Mouse (Mus musculus) neural tube, embryonic 15.5 days (tissue): Measurements from ENCODE around the gene Olfr294. TPM values are rescaled to one million over a fixed set of nuclear protein-coding genes. Genes with fewer than 3 reads are reported as not detected.

Source experiments
- ATAC-seq: fragments of 200-750 bp; cut with Nextera tagmentation; 2 replicates; pipeline ENCODE4 v1.8.0; 2017; ENCODE audit warnings: mild to moderate bottlenecking, moderate TSS enrichment, moderate library complexity; ENCODE audit not compliant: low FRiP score
- H3K27ac ChIP-seq: fragments of 300-500 bp; sonication (generic); replicated peaks from 2 replicates; pipeline ENCODE4 v1.5.1; 2015; ENCODE audit warnings: mild to moderate bottlenecking, inconsistent platforms
- H3K27me3 ChIP-seq: fragments of 300-500 bp; sonication (generic); replicated peaks from 2 replicates; pipeline ENCODE4 v1.6.1; 2015; ENCODE audit warnings: inconsistent platforms
- H3K36me3 ChIP-seq: fragments of 300-500 bp; sonication (generic); 2 replicates; pipeline ENCODE4 v1.6.1; 2015; ENCODE audit warnings: inconsistent platforms
- H3K4me1 ChIP-seq: fragments of 300-500 bp; sonication (generic); 2 replicates; pipeline ENCODE4 v1.6.1; 2015; ENCODE audit warnings: inconsistent platforms
- H3K4me2 ChIP-seq: fragments of 300-500 bp; sonication (generic); 2 replicates; pipeline ENCODE4 v1.6.1; 2015; ENCODE audit warnings: inconsistent platforms, mild to moderate bottlenecking, moderate library complexity
- H3K4me3 ChIP-seq: fragments of 300-500 bp; sonication (generic); replicated peaks from 2 replicates; pipeline ENCODE4 v1.5.1; 2015; ENCODE audit warnings: mild to moderate bottlenecking, inconsistent platforms
- H3K9ac ChIP-seq: fragments of 300-500 bp; sonication (generic); replicated peaks from 2 replicates; pipeline ENCODE4 v1.6.1; 2015; ENCODE audit warnings: mild to moderate bottlenecking, inconsistent platforms
- H3K9me3 ChIP-seq: fragments of 300-500 bp; sonication (generic); replicated peaks from 2 replicates; pipeline ENCODE4 v1.6.1; 2016; ENCODE audit warnings: inconsistent platforms
- WGBS: fragments of 180-500 bp; shearing (Covaris S2); methylation state at CpG from one replicate; pipeline ENCODE4 v1.1.7; 2015; ENCODE audit warnings: mixed read lengths; 5-methylcytosine and 5-hydroxymethylcytosine counted together
- polyA plus RNA-seq: library from polyadenylated mRNA; unstranded; fragments of >200 nt; fragmentation: Nextera tagmentation; extraction: Ambion mirVana; gene quantifications from 2 replicates; pipeline ENCODE4 v1.2.1, GENCODE M21; 2015

The Olfr294 gene
- not detected in 2 replicates for polyA plus RNA-seq

DNA sequence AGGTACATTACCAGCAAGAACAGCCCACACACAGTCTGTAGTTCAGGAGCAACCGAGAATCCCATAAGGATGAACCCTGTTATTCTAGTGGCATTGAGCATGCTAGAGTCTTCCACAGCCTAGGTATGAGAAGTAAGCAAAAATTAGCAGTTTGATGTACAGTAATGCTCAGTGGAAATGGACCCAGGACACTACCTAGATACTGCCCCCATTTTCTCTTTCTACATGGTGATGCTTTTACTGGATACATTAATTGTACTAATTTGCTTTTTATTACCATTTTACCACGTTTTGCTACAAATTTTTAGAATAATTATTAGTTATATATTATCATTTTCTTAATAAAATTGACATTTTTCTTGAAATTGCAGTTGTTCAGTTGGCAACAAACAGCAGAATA, at the start of gene Olfr294:
TSS of gene Olfr294 (minus strand) at position 101 of the 400 bp plus-strand sequence.
- Histone ChIP-seq H3K4me1 (no peaks in the 10 kb centered on the region), H3K36me3 (no peaks in the 10 kb centered on the region), H3K9me3 (no peaks in the 10 kb centered on the region), H3K9ac (no peak within 1 kb of the TSS), H3K27me3 (no peaks in the 10 kb centered on the region), H3K4me3 (no peak within 1 kb of the TSS), H3K27ac (no peak within 1 kb of the TSS), H3K4me2 (no peak within 1 kb of the TSS)
- no peak for ATAC-seq
- WGBS: 66% methylated on average over 2 of the region's 2 CpGs

DNA sequence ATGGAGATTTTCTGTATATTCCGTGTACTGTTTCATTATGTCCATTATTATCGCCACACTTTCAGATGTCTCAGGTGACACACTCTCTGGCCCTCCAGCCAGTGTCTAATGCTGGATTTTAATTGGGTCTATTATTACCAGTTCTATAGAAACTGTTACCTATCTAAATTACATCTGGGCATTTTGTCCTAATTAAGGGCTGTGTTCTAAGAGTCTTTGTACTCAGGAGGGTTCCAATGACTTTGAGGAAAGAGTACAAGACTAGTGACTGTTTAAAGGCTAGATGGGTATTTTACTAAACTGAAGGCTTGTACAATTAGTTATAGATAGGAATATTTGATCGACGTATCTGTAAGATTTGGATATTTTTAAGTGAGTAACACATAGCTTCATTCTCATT, 32.3 kb upstream of the Olfr294 start, which contains the start of gene Olfr293:
TSS of gene Olfr293 (plus strand) at position 301 of the 400 bp plus-strand sequence.
- Histone ChIP-seq H3K27ac (no peak within 1 kb of the TSS), H3K9ac (no peak within 1 kb of the TSS), H3K9me3 (no peaks in the 10 kb centered on the region), H3K36me3 (no peaks in the 10 kb centered on the region), H3K27me3 (no peaks in the 10 kb centered on the region), H3K4me1 (no peaks in the 10 kb centered on the region), H3K4me2 (no peak within 1 kb of the TSS), H3K4me3 (no peak within 1 kb of the TSS)
- ATAC-seq: no peak
- 93% methylated on average over 4 of the region's 4 CpGs for WGBS

DNA sequence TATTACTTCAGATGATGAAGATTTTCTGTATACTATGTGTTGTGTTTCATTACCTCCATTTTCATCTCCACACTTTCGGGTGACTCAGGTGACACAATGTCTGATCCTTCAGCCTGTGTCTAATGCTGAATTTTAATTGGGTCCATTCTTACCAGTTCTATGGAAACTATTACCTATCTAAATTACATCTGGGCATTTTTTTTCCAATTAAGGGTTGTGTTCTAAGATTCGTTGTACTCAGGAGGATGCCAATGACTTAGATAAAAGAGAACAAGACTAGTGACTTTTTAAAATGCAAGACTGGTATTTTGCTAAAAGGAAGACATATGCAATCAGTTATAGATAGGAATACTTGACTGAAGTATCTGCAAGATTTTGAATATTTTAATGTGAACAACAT, 32.9 kb downstream of the Olfr294 start, which contains the start of gene Olfr295:
TSS of gene Olfr295 (plus strand) at position 301 of the 400 bp plus-strand sequence.
- Histone ChIP-seq H3K27ac (no peak within 1 kb of the TSS), H3K4me1 (no peaks in the 10 kb centered on the region), H3K27me3 (no peaks in the 10 kb centered on the region), H3K4me2 (no peak within 1 kb of the TSS), H3K36me3 (no peaks in the 10 kb centered on the region), H3K4me3 (no peak within 1 kb of the TSS), H3K9ac (no peak within 1 kb of the TSS), H3K9me3 (no peaks in the 10 kb centered on the region)
- WGBS: 86% methylated on average over 2 of the region's 2 CpGs
- no peak for ATAC-seq

Other genes with a start within 250 kb of the Olfr294 start
- gene Olfr305, start 249.7 kb downstream of the Olfr294 start, polyA plus RNA-seq: not detected in 2 replicates
- gene Olfr304, start 230.0 kb downstream of the Olfr294 start, polyA plus RNA-seq: not detected in 2 replicates
- gene Olfr303, start 218.9 kb downstream of the Olfr294 start, polyA plus RNA-seq: not detected in 2 replicates
- gene Olfr301, start 212.8 kb downstream of the Olfr294 start, polyA plus RNA-seq: not detected in 2 replicates
- not detected in 2 replicates for gene Olfr299, start 156.7 kb downstream of the Olfr294 start, polyA plus RNA-seq
- gene Olfr298, start 124.2 kb downstream of the Olfr294 start, polyA plus RNA-seq: not detected in 2 replicates
- not detected in 2 replicates for gene Olfr297, start 96.7 kb downstream of the Olfr294 start, polyA plus RNA-seq
- not detected in 2 replicates for gene Olfr295, start 32.8 kb downstream of the Olfr294 start, polyA plus RNA-seq
- gene Olfr293, start 32.4 kb upstream of the Olfr294 start, polyA plus RNA-seq: not detected in 2 replicates
- gene Olfr292, start 71.7 kb upstream of the Olfr294 start, polyA plus RNA-seq: not detected in 2 replicates
- 1.4 and 1.5 TPM in 2 replicates for gene Folh1, start 159.3 kb upstream of the Olfr294 start, polyA plus RNA-seq
- not detected in 2 replicates for gene Vmn2r77, start 178.4 kb upstream of the Olfr294 start, polyA plus RNA-seq